Mouse (Mus musculus) ES-E14 (cell line): ENCODE results near the gene Pard3.

Experiments
- CHD2 ChIP-seq: IDR thresholded peaks from 2 replicates; pipeline ENCODE4 v1.6.1; 2014; ENCODE audit warnings: mild to moderate bottlenecking, low read depth, low read length, inconsistent platforms
- HCFC1 ChIP-seq: IDR thresholded peaks from 2 replicates; pipeline ENCODE4 v1.6.1; 2012; ENCODE audit warnings: low read length, inconsistent platforms, borderline replicate concordance; ENCODE audit not compliant: insufficient read depth
- MAFK ChIP-seq: IDR thresholded peaks from 2 replicates; pipeline ENCODE4 v1.6.1; 2014; ENCODE audit warnings: mild to moderate bottlenecking, low read depth, low read length, inconsistent platforms; ENCODE audit not compliant: insufficient read depth
- ZC3H11A ChIP-seq: IDR thresholded peaks from 2 replicates; pipeline ENCODE4 v1.6.1; 2012; ENCODE audit warnings: low read depth, mild to moderate bottlenecking, inconsistent platforms, low read length, borderline replicate concordance
- ZNF384 ChIP-seq: IDR thresholded peaks from 2 replicates; pipeline ENCODE4 v1.6.1; 2012; ENCODE audit warnings: low read depth, low read length, inconsistent platforms

DNA sequence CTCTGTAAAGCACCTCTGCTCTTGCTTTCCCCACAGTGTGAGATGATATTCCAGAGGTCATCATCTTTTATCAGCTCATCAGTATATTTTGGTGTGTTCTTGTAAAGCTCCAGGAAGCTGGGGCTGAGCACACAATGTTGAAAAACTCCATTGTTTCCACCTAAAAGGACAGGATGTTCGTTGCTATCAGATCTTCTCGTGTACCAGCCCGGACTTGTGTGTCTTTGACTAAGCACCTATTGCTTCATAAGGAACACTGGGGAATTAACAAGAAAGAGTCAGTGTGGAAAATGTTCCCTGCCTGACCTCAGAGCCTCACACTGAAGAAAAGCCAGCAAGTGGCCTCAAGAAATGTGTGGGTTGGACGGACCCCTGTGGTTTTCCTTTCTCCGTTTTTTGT lies 39.6 kb downstream of the Pard3 start:
- no peak for TF ChIP-seq CHD2
- TF ChIP-seq ZC3H11A, result no peak
- TF ChIP-seq MAFK, result no peak
- no peak for TF ChIP-seq ZNF384
- no peak for TF ChIP-seq HCFC1
